Mouse (Mus musculus) MEL (cell line): ENCODE results near the gene Atxn3.

Experiments
- BHLHE40 ChIP-seq: IDR thresholded peaks from 2 replicates; pipeline ENCODE4 v1.6.1; 2012; ENCODE audit warnings: low read depth, mild to moderate bottlenecking, inconsistent platforms, low read length, improper control_type of control experiment, borderline replicate concordance
- CTCF ChIP-seq, 3 experiments: IDR thresholded peaks in 2 of 3; conservative IDR thresholded peaks in 1 of 3; 2 replicates each; pipeline ENCODE4 v1.5.1; 2011 to 2012; ENCODE audit warnings: low read length in 3 of 3, low read depth in 2 of 3, mild to moderate bottlenecking in 2 of 3, improper control_type of control experiment in 1 of 3, inconsistent platforms in 1 of 3, mixed read lengths in 1 of 3, moderate library complexity in 1 of 3; ENCODE audit not compliant: control insufficient read depth in 1 of 3, insufficient read depth in 1 of 3, poor library complexity in 1 of 3, severe bottlenecking in 1 of 3
- ETS1 ChIP-seq: IDR thresholded peaks from 2 replicates; pipeline ENCODE4 v1.6.1; 2012; ENCODE audit warnings: low read depth, mild to moderate bottlenecking, inconsistent platforms, low read length, improper control_type of control experiment, moderate library complexity
- GABPA ChIP-seq: IDR thresholded peaks from 2 replicates; pipeline ENCODE4 v1.6.1; 2012; ENCODE audit warnings: low read depth, mild to moderate bottlenecking, inconsistent platforms, low read length, improper control_type of control experiment, moderate library complexity
- GATA1 ChIP-seq: IDR thresholded peaks from 2 replicates; pipeline ENCODE4 v1.6.1; 2011; ENCODE audit warnings: low read depth, low read length, improper control_type of control experiment
- KAT2A ChIP-seq: conservative IDR thresholded peaks from 2 replicates; pipeline ENCODE4 v1.6.1; 2012; ENCODE audit warnings: low read depth, low read length, improper control_type of control experiment, inconsistent platforms
- MAZ ChIP-seq: IDR thresholded peaks from 2 replicates; pipeline ENCODE4 v1.6.1; 2012; ENCODE audit warnings: low read depth, mild to moderate bottlenecking, inconsistent platforms, low read length, improper control_type of control experiment
- NELFE ChIP-seq: IDR thresholded peaks from 2 replicates; pipeline ENCODE4 v1.6.1; 2011; ENCODE audit warnings: low read depth, low read length, improper control_type of control experiment
- NRF1 ChIP-seq: IDR thresholded peaks from 2 replicates; pipeline ENCODE4 v1.6.1; 2014; ENCODE audit warnings: low read depth, mild to moderate bottlenecking, inconsistent platforms, low read length, improper control_type of control experiment, moderate library complexity; ENCODE audit not compliant: poor library complexity, insufficient read depth, severe bottlenecking
- POLR2A ChIP-seq, 2 experiments: IDR thresholded peaks; 2 replicates each; pipeline ENCODE4 v1.6.1; 2011 to 2012; ENCODE audit warnings: low read length in 2 of 2, mild to moderate bottlenecking in 2 of 2, control low read depth in 1 of 2, improper control_type of control experiment in 1 of 2, low read depth in 1 of 2, moderate library complexity in 1 of 2; ENCODE audit not compliant: control insufficient read depth in 1 of 2, insufficient read depth in 1 of 2, poor library complexity in 1 of 2
- TBP ChIP-seq: IDR thresholded peaks from 2 replicates; pipeline ENCODE4 v1.8.0; 2011; ENCODE audit warnings: low read depth, low read length, improper control_type of control experiment
- UBTF ChIP-seq: IDR thresholded peaks from 2 replicates; pipeline ENCODE4 v1.6.1; 2012; ENCODE audit warnings: low read depth, mild to moderate bottlenecking, inconsistent platforms, low read length, improper control_type of control experiment, moderate library complexity, borderline replicate concordance; ENCODE audit not compliant: insufficient read depth
- ZKSCAN1 ChIP-seq: IDR thresholded peaks from 2 replicates; pipeline ENCODE4 v1.6.1; 2012; ENCODE audit warnings: low read depth, mild to moderate bottlenecking, inconsistent platforms, low read length, improper control_type of control experiment, moderate library complexity

- TF ChIP-seq NELFE (no peak), POLR2A (IDR thresholded peaks at IDR 0.05; ENCODE audit: control insufficient read depth in 1 of 2, insufficient read depth in 1 of 2, low read depth in 1 of 2, low read length in 2 of 2, poor library complexity in 1 of 2) (no peak), MAZ (no peak), UBTF (no peak), GABPA (no peak), BHLHE40 (no peak), GATA1 (no peak), TBP (no peak), KAT2A (no peak), NRF1 (no peak), CTCF (IDR thresholded peaks at IDR 0.05 in 2 of 3, conservative IDR thresholded peaks at IDR 0.05 in 1 of 3; ENCODE audit: control insufficient read depth in 1 of 3, insufficient read depth in 1 of 3, low read depth in 2 of 3, low read length in 3 of 3, poor library complexity in 1 of 3, severe bottlenecking in 1 of 3) (no peak), ETS1 (no peak), ZKSCAN1 (no peak)
Observed at GRCm38 (mm10) chr12:102000785-102001184, 42.7 kb upstream of the Atxn3 start.
